Mouse (Mus musculus) thymus, adult 2 months (tissue): ENCODE measurements at regions not wholly inside any gene's neighbourhood (a gene's known extent, or its start where the extent isn't known, plus 50 kb on each side); places are given as distances from the start of the nearest gene placed in this dataset.

ENCODE experiments used
- CTCF ChIP-seq: fragments of 200-500 bp; IDR thresholded peaks from 2 replicates; pipeline ENCODE4 v1.5.1; 2012; ENCODE audit warnings: mild to moderate bottlenecking, control low read depth, low read length, moderate library complexity, borderline replicate concordance; ENCODE audit not compliant: control insufficient read depth, poor library complexity, insufficient read depth; ENCODE audit errors: extremely low read depth
- POLR2A ChIP-seq: fragments of 200-500 bp; IDR thresholded peaks from 2 replicates; pipeline ENCODE4 v1.6.1; 2012; ENCODE audit warnings: mild to moderate bottlenecking, low read length, control low read depth, moderate library complexity; ENCODE audit not compliant: control insufficient read depth, poor library complexity, insufficient read depth; ENCODE audit errors: extremely low read depth

DNA sequence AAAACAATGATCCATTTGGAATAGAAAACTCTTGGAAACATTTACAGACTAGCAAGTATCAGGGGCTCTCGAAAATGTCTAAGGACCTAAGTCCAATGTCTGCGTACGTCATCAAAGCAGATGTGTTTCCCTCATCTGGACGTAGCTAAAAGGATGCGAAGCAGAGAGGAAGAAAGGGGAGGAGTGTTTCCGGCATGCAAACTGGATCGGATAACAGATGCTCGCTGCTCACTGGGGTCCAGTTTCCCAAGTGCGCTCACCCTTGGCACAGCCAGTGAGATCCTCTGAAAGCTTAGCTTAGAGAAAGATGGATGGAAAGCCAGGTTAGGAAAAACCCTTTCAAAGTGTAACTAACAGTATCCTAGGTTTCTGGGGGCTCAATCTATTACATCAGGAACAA lies 198.7 kb downstream of the Epha4 start:
- TF ChIP-seq POLR2A (no peak), CTCF (no peak)
